In genomic region chr12:31235018-31235417, GRCm38 (mm10) we compare ENCODE assay signal across 15 mouse cellular contexts.
DNase-seq lines count a peak whose midpoint lies in the region.
"Had no signal": no experiment of that assay in that cellular context is flagged by ENCODE, and none has a peak within 500 bp of the region (broad histone marks: within the 10 kb centered on the region; RNA-seq: fewer than 3 reads in every experiment).

No protein-coding gene starts in this region.

- peak; percentile 25 for DNase-seq in heart, adult 11 months
- DNase-seq in heart, adult 9 months (ENCODE audit: low spot score in 2 of 2) = no peak
- peak; percentile 35 to 39 for DNase-seq in kidney, adult 8-10 months
- DNase-seq in kidney, adult 11 months = no peak
- peak; percentile 31 to 62 for DNase-seq in kidney, postnatal 25 days
- no peak for DNase-seq in kidney, postnatal 4 days
- DNase-seq: adrenal gland, adult 8-10 months; adrenal gland, postnatal 14 days; adrenal gland, postnatal 36 days; B cell, adult 2 months; cerebellum, adult 11-12 months; cerebellum, adult 2 months; cerebellum, adult 9-10 months; cerebellum, postnatal 10 days; cerebellum, postnatal 25 days had no signal

Comparison
In these comparisons a context has a peak if more than half of its experiments do, and no peak if none do; other contexts are left out.
1. DNase-seq: peak in heart, adult 11 months (single experiment), kidney, adult 8-10 months (2 of 2) and kidney, postnatal 25 days (2 of 2); none in heart, adult 9 months (0 of 2), kidney, adult 11 months (single experiment) and kidney, postnatal 4 days (0 of 2).